Mouse (Mus musculus): ENCODE measurements around the gene Pafah1b2.
A peak's percentile ranks its signal among the peaks of the same experiment; 100 is the strongest.

Gene Pafah1b2

DNA sequence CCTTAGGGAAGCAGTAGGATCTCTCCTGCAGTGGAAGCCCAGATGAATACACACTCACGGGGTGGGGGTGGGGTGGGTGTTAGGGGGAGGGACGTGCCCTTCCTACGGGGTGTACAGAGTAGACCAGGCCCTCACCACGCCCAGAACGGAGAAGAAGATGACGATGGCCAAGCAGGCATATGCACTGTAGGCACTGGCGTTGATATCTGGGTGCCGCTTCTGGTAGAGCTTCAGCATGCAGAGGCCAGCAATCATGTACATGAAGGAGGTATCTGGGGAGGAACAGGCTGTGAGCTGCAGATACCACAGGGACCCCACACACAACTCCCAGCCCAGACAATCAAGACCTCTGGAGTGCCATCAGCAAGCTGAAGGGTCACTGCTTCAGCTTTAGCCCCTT, 69.6 kb downstream of the Pafah1b2 start:
- DNase-seq (ENCODE audit: low spot score) = no peak

GRCm38 (mm10) chr9:45942464-45942863, 70.0 kb downstream of the Pafah1b2 start:
- no peak for DNase-seq (ENCODE audit: low spot score)

- DNase-seq (ENCODE audit: low spot score) = no peak
Measured at GRCm38 (mm10) chr9:45941329-45941888, 71.1 kb downstream of the Pafah1b2 start.

DNA sequence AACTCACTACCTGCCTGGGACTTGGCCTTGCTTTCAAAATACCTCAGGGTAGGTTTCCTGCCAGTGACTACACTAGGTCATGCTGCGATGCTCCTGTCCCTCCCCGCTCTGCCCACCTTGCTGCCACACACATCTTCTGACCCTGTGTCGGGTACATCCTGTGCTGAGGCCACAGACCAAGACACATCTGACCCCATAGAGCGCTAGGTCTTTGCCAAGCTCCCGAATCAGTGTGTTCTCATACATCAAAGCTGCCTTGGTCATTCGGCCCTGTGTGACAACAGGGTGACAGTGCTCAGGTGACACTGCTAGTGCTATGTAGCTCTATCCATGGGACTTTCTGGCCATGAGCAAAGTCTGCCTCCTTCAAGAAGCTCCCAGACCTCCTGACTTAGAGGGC, 72.7 kb downstream of the Pafah1b2 start:
- no peak for DNase-seq (ENCODE audit: low spot score)

DNA sequence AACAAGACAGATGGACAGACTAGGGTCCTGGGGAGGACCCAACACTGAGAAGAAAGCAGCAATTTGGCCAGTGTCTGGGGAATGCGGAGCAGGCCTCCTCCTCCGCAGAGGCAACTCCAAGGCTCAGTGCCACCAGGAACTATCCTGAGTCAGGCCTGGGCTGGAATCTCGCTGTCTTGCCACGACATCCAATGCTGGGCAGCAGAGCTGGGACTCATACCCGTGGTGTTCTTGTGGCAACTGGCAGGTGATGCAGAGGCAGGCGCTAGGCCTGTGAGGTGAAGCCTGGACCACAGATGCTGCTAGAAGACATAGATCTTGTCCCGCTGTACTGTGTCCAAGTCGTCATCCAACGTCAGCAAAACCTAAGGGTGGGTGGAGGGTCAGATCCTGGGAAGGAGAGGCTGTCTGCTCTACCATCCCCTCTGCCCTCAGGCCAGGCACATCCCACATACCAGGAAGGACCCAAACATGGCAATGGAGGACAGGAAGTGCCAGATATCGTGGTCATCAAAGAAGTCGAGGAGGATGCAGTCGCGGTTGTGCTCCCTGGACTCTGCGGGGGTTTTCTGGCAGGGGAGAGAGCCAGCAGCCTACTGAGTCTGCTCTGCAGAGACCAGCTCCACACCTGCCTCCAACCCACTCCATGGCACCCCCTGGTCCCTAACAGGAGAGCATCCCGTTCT, 73.4 kb downstream of the Pafah1b2 start:
- no peak for DNase-seq (ENCODE audit: low spot score)

DNA sequence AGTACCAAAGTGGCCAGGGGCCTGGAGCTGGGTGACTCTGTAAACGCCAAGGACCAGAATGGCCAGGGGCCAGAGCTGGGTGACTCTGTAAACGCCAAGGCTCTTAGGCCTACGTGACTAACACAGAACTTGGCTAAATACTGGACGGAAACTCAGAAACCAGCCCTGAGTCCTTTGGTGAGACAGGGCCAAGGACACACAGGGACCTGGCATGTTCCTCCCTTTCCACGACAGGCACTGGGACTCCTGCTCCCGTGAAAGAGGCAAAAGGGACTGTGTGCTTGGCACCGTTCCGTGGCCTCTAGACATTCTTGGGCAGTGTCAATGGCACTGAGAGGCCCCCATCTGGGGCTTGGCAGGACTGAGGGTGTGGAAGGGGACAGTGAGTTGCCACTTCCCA, 74.4 kb downstream of the Pafah1b2 start:
- no peak for DNase-seq (ENCODE audit: low spot score)

DNA sequence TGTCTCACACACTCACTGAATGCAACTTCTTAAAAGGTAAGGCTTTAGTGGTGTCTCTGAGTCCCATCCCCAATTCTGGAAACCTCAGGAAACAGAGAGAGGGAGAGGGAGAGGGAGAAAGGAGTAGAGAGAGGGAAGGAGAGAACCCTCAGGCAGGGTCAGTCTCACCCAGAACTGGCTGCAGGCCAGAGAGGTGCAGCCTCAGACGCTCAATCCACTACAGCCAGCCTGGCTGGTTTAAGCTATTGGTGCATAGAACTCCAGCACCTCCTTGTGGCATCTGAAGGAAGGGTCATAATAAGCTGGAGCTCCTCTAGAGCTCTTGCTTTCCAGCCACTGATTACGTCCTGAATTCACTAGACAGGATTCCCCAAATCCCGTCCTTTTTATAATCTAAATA, 75.6 kb downstream of the Pafah1b2 start:
- peak; percentile 24 for DNase-seq (ENCODE audit: low spot score)

DNA sequence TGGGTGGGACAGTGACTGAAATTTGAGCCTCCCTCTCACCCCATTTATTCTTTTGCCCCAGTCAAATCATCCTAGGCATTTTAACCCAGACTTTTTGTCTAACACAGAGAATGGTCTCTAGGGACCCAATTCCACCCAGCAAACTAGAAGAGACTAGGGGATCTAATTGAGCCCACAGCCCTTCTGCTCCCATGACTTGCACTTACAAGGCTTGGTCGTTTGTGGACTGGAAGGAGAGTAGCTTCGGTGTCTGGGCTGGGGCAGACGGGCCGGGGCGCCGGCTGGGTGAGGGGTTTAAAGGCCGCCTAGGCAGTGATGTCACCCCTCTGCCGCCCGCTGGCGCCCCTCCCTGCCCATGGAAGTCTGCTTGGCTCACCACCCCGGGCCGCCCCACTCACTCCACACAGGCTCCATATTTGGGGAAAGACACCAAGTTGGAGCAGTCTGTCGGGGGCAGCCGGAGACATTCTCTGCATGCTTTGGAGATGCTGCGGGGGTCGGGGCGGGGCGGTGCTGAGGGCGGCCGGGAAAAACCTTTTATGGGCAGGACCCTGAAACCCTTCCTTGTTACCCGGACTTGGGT, 76.8 kb downstream of the Pafah1b2 start, which contains the start of gene Tagln:
TSS of gene Tagln (minus strand) at position 431 of the 583 bp plus-strand sequence.
- DNase-seq (ENCODE audit: low spot score) = no peak

DNA sequence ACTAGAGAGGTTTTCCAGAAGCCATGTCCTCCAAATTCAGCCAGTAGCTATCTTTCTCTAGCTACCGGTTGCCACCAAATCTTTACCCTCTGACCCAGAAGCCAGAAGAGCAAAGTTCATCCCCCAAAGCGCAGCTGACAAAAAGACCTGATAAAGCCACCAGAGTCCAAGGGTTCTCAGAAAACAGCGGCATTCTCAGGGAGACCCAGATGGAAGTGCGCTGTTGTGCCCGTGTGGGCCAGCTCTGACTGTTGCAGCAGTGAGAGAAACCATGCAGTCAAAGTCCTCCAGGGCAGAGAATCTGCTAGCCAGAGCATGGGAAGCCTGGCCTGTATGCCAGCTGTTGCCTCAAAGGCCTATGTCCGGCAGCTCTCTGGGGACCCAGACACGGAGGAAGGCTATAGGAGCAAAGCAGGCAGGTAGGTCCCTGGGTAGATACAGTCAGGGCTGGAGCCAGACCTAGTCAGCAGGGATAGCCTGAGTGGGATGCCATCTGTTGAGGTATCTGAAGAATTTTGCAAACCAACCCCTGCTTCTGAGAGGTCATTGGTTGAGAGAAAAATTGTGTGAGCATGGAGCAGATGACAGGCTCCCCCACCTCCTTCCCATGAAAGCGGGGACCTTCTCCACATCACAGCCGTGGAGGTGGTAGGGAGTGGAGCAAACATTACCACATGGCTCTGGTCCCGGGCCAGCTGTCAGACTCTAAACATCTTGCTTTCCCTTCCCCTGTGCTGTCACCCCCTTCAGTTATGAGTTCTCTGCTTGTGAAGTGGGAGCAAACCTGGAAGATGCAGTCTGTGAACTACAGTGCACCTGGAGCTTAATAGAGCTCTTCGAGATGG, 79.7 kb downstream of the Pafah1b2 start:
- no peak for DNase-seq (ENCODE audit: low spot score)

DNA sequence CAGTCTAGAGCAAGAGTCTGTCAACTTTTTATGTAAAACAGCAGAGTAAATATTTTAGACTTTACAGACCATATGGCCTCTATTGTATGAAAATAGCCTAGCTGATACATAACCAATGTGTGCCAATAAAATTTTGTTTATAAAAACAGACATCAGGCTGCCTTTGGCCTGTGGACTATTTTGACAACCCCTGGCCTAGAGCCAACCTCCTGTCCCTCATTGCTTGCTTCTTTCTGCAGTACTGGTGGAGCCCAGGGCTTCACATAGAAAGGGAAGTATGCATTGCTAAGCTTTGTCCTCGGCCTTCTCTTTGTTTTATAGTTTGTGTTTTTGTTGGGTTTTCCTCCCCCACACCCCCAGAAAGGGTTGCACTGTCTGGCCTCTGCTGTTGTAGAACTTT, 80.5 kb downstream of the Pafah1b2 start:
- DNase-seq (ENCODE audit: low spot score) = no peak

- DNase-seq (ENCODE audit: low spot score) = no peak
Measured at GRCm38 (mm10) chr9:45929285-45929684, 83.2 kb downstream of the Pafah1b2 start.

GRCm38 (mm10) chr9:45919895-45920294, 92.6 kb downstream of the Pafah1b2 start:
- no peak for DNase-seq (ENCODE audit: low spot score)

DNA sequence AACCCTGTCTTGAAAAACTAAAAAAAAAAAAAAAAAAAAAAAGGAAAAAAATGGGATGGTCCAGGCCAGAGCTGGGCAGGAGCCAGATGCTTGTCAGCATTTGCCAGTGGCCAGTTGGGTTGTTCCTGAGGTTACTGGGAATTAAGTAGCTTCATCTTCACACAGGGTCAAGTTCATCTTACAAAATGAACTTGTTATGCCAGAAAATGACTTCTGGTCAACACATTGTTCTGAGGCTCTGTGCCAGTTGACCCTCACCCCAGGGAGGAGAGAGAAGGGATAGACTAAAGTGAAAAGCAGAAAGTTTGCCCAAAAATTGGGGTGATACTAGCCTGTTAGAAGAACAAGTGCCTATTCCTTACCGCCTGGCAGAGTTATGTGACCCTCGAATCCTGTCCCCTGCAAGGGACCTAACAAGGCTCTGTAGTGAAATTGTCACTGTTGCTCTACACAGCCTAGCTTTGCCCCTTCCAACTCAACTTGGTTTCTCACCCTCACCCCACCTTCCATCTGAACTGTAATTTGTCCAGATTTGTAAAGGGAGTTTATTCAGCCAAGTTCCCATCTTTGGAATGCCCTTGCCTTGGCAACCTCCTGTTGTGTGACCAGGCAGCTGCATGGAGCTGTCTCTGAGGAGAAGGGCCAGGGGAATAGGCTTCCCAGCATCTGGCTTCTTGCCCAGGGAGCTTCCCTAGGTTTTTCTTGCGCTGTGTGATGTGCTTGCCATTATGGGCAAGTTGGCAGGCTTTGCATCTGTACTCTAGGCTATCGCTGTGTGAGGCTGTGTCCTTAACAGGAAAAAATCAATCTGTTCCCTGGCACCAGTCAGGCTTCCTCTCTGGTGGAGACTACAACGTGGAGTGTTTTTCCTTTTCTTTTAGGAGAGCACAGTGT, 95.2 kb downstream of the Pafah1b2 start:
- DNase-seq (ENCODE audit: low spot score) = no peak

DNA sequence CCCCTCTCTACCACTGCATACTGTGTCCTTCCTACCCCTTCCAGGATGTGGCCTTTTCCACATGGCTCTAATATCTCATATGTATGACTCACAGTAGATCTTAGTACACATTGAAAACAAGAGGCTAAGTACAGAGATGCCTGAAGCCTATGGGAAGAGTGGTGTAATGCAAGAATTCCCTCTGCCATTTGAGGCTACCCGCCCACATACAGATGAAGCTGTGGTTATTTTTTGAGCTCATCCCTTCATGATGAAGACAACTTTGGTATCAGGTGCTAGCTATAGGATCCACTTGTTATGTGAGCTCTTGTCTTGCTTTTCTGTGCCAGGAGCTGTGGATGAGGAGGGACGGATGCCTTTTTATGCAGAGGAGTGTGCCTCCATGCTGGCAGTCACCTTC, 96.8 kb downstream of the Pafah1b2 start:
- no peak for DNase-seq (ENCODE audit: low spot score)

Measured in spleen, adult 12 weeks (tissue).